Mouse (Mus musculus): ENCODE results near the gene Prkcz. TPM values are rescaled to one million over a fixed set of nuclear protein-coding genes. Genes with fewer than 3 reads are reported as not detected.

Gene Prkcz
- polyA plus RNA-seq, 1 experiment from 2014 or later = 11.3 TPM

DNA sequence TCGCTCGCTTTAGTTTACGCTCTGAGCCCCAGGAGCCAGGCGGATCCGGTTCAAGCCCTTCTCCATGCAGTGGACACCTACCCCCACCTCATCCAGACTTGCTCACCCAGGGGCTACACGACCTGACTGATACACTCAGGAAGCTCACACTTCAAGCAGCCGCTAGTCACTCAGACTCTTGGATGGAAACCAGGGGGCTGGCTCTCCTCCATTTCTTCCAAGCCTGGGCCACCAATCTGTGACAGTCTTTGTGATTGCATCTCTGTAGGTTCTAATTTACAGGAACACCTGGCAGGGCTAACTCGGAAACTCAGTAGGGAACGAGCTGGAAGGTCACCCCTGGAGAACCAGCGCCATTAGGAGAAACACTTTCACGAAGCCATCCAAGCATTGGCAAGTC lies 73.4 kb downstream of the Prkcz start:
- ATAC-seq (ENCODE audit: low FRiP score, low TSS enrichment) = no peak
- TF ChIP-seq EP300 (optimal IDR thresholded peaks at IDR 0.05) = no peak
- no peak for TF ChIP-seq CTCF (IDR thresholded peaks at IDR 0.05; ENCODE audit: low read depth)
- Histone ChIP-seq H3K4me2 (replicated peaks; ENCODE audit: low read depth) (no peak overlapping the region), H3K4me1 (replicated peaks; ENCODE audit: control insufficient read depth, insufficient read depth) (peaks cover under 1% of the 10 kb centered on the region; the same call in 1 of the 2 replicates), H3K9ac (ENCODE audit: low read length) (no peak overlapping the region), H3K36me3 (ENCODE audit: control insufficient read depth, insufficient read depth, low read length) (no peaks in the 10 kb centered on the region), H3K4me3 (ENCODE audit: low read depth, low read length) (no peak overlapping the region), H3K27ac (replicated peaks) (no peak overlapping the region), H3K27me3 (ENCODE audit: control insufficient read depth, insufficient read depth, low read length) (no peaks in the 10 kb centered on the region), H3K9me3 (ENCODE audit: control insufficient read depth, low read length) (no peaks in the 10 kb centered on the region)
- DNase-seq (ENCODE audit: low spot score) = no peak
- 84% methylated on average over 11 of the region's 11 CpGs for WGBS

DNA sequence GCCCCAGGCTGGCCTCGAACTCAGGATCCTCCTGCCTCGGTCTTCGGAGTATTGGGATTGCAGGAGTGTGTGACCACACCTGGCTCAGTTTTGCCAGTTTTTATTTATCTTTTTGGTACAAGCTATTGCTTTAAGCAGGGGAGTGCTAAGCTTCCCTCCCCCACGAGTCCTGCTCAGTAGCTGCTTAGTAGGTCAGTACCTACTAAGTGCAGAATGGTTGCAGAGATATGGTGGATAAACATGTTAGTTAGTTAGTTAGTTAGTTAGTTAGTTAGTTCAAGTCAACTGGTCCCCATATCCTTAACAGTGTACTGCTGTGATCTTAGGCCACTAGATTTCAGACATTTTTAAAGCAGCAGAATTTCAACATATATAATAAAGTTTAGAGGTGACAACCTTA lies 75.1 kb downstream of the Prkcz start:
- ATAC-seq (ENCODE audit: low FRiP score, low TSS enrichment) (no peak), DNase-seq (ENCODE audit: low spot score) (no peak)
- no peak overlapping the region for H3K27ac ChIP-seq (replicated peaks)
- no peak overlapping the region for H3K9ac ChIP-seq (ENCODE audit: low read length)
- WGBS = 91% methylated on average over 4 of the region's 4 CpGs
- H3K4me3 ChIP-seq (ENCODE audit: low read depth, low read length) = no peak overlapping the region
- no peaks in the 10 kb centered on the region for H3K27me3 ChIP-seq (ENCODE audit: control insufficient read depth, insufficient read depth, low read length)
- H3K36me3 ChIP-seq (ENCODE audit: control insufficient read depth, insufficient read depth, low read length) = no peaks in the 10 kb centered on the region
- H3K9me3 ChIP-seq (ENCODE audit: control insufficient read depth, low read length) = no peaks in the 10 kb centered on the region
- H3K4me1 ChIP-seq (replicated peaks; ENCODE audit: control insufficient read depth, insufficient read depth) = peaks cover 5% of the 10 kb centered on the region; the same call in 1 of the 2 replicates
- no peak for TF ChIP-seq EP300 (optimal IDR thresholded peaks at IDR 0.05)
- no peak for TF ChIP-seq CTCF (IDR thresholded peaks at IDR 0.05; ENCODE audit: low read depth)
- no peak overlapping the region for H3K4me2 ChIP-seq (replicated peaks; ENCODE audit: low read depth)

DNA sequence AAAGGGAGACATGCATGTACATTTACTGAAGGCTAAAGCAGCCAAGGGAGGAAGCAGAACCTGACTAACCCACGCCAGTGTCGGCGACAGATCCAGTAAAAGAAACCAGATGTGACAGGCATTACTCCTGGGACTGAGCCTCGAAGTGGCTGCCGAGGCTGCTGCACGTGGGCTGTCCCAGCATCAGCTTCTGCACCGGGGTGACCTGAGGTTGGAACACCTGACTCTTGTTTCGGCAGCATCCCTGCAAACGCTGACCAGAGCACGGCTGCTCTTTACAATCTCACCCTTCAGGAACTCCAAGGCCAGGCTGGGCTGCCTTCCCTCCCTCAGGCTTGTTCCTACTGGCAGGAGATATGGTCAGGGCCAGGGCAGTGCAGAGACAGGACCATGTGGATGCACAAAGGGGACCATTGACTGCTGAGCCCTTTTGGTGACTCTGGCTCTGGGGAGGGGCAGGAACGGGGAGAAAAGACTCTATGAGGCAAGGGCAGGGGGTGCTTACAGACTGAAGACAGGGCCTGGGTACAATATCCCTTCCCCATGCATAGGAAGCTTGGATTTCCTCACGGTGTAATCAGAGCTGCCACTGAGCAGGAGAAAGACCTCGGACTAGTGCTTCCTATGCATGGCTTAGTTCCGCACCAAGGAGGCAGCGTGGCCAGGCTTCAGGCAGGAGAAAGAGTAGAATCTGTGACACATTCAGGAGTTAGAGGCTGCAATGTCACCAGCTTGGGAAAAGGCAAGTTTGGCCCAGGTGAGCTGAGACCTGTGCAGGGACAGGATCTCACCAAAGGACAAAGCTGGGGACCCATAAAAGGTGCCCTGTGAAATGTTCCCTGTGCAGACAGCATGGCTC lies 76.4 kb downstream of the Prkcz start:
- no peak for DNase-seq (ENCODE audit: low spot score)

DNA sequence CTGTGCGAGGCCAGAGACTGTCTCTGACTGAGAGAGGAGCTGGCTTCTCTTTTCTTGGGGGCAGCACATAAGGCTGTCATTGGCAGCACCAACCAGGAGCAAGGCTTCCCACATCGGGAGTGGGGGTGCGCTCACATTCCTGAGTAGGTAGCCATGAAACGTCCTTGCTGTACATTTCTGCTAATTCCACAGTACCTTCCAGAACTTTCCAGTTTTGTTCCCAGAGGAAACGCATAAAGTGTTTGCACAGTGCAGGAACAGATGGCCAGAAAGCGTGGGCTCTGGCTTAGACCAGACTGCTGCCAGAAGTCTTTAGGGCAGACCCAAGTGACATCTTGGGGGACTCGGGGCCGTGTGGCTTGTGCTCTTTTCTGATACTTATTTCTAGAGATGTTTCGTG lies 77.6 kb downstream of the Prkcz start:
- peak overlapping the region; percentile 25; the same call in 1 of the 2 replicates for H3K4me2 ChIP-seq (replicated peaks; ENCODE audit: low read depth)
- no peak overlapping the region for H3K4me3 ChIP-seq (ENCODE audit: low read depth, low read length)
- 62% methylated on average over 9 of the region's 9 CpGs for WGBS
- peak overlapping the region; percentile 58; the same call in 1 of the 2 replicates for H3K27ac ChIP-seq (replicated peaks)
- no peaks in the 10 kb centered on the region for H3K9me3 ChIP-seq (ENCODE audit: control insufficient read depth, low read length)
- H3K4me1 ChIP-seq (replicated peaks; ENCODE audit: control insufficient read depth, insufficient read depth) = peaks cover 5% of the 10 kb centered on the region; the same call in 1 of the 2 replicates
- no peaks in the 10 kb centered on the region for H3K27me3 ChIP-seq (ENCODE audit: control insufficient read depth, insufficient read depth, low read length)
- H3K9ac ChIP-seq (ENCODE audit: low read length) = peak overlapping the region; percentile 23; the same call in 1 of the 2 replicates
- DNase-seq (ENCODE audit: low spot score) = no peak
- no peak for ATAC-seq (ENCODE audit: low FRiP score, low TSS enrichment)
- no peaks in the 10 kb centered on the region for H3K36me3 ChIP-seq (ENCODE audit: control insufficient read depth, insufficient read depth, low read length)
- no peak for TF ChIP-seq EP300 (optimal IDR thresholded peaks at IDR 0.05)
- no peak for TF ChIP-seq CTCF (IDR thresholded peaks at IDR 0.05; ENCODE audit: low read depth)

More for the DNA sequence above, 76.4 kb downstream of the Prkcz start:
- H3K27me3 ChIP-seq (ENCODE audit: control insufficient read depth, insufficient read depth, low read length) = no peaks in the 10 kb centered on the region
- ATAC-seq (ENCODE audit: low FRiP score, low TSS enrichment) = no peak
- H3K27ac ChIP-seq (replicated peaks) = no peak overlapping the region
- 70% methylated on average over 15 of the region's 15 CpGs for WGBS
- no peaks in the 10 kb centered on the region for H3K36me3 ChIP-seq (ENCODE audit: control insufficient read depth, insufficient read depth, low read length)
- no peak overlapping the region for H3K4me2 ChIP-seq (replicated peaks; ENCODE audit: low read depth)
- H3K4me3 ChIP-seq (ENCODE audit: low read depth, low read length) = no peak overlapping the region
- no peak overlapping the region for H3K9ac ChIP-seq (ENCODE audit: low read length)
- TF ChIP-seq CTCF (IDR thresholded peaks at IDR 0.05; ENCODE audit: low read depth) = no peak
- no peak for TF ChIP-seq EP300 (optimal IDR thresholded peaks at IDR 0.05)
- H3K4me1 ChIP-seq (replicated peaks; ENCODE audit: control insufficient read depth, insufficient read depth) = peaks cover 5% of the 10 kb centered on the region; the same call in 1 of the 2 replicates
- no peaks in the 10 kb centered on the region for H3K9me3 ChIP-seq (ENCODE audit: control insufficient read depth, low read length)

DNA sequence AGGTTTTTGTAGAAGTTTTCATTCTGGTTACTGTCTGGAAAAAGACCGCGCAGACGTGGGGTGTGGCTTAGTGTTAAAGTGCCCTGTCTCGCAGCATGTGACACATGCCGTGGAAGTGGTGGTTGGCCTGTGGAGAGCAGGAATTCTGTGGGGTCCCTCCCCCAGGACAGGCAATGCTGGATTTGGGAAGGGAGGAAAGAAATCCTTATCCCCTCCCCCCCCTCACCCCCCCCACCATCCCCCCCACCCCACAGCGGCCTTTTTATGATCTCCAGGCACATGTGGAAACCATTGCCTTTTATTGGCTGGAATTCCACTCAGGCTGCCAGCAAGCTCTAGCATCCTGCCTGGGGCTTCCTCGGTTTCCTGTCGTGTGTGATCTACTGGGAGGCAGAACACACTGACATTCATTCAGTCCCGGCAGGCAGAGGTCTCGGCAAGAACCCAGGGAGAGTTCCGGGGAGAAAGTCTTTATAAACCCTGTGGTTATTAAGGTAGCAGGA lies 78.1 kb downstream of the Prkcz start:
- ATAC-seq (ENCODE audit: low FRiP score, low TSS enrichment) (peak; percentile 43; the same call in 1 of the 2 replicates), DNase-seq (ENCODE audit: low spot score) (no peak)
- TF ChIP-seq EP300 (optimal IDR thresholded peaks at IDR 0.05) (no peak), CTCF (IDR thresholded peaks at IDR 0.05; ENCODE audit: low read depth) (no peak)
- Histone ChIP-seq H3K36me3 (ENCODE audit: control insufficient read depth, insufficient read depth, low read length) (no peaks in the 10 kb centered on the region), H3K9ac (ENCODE audit: low read length) (no peak overlapping the region), H3K4me1 (replicated peaks; ENCODE audit: control insufficient read depth, insufficient read depth) (peaks cover 5% of the 10 kb centered on the region; the same call in 1 of the 2 replicates), H3K9me3 (ENCODE audit: control insufficient read depth, low read length) (no peaks in the 10 kb centered on the region), H3K27ac (replicated peaks) (peak overlapping the region; percentile 58; the same call in 1 of the 2 replicates), H3K4me2 (replicated peaks; ENCODE audit: low read depth) (peak overlapping the region; percentile 25), H3K4me3 (ENCODE audit: low read depth, low read length) (no peak overlapping the region), H3K27me3 (ENCODE audit: control insufficient read depth, insufficient read depth, low read length) (no peaks in the 10 kb centered on the region)
- WGBS = 34% methylated on average over 10 of the region's 11 CpGs

DNA sequence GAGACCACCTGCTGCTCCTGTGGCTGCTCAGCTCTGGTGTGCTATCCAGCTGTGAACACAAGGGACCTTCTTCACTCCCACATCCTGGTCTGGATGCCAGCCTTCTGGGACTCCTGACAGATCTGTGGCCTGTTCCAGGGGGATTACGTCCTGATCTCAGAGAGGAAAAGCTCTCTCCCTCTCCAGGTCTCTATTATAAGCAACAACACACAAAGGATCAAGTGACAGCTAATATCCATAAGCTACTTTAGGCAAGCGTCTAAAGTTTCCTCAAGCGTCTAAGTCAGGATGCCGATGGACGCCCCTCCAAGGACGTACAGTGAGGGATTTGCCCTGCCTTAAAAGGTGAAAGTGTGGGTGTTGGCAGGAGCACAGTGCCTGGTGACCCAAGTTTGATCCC lies 78.9 kb downstream of the Prkcz start:
- 29% methylated on average over 6 of the region's 6 CpGs for WGBS
- Histone ChIP-seq H3K27me3 (ENCODE audit: control insufficient read depth, insufficient read depth, low read length) (no peaks in the 10 kb centered on the region), H3K9me3 (ENCODE audit: control insufficient read depth, low read length) (no peaks in the 10 kb centered on the region), H3K4me2 (replicated peaks; ENCODE audit: low read depth) (no peak overlapping the region), H3K4me3 (ENCODE audit: low read depth, low read length) (no peak overlapping the region), H3K9ac (ENCODE audit: low read length) (no peak overlapping the region), H3K4me1 (replicated peaks; ENCODE audit: control insufficient read depth, insufficient read depth) (peaks cover 5% of the 10 kb centered on the region; the same call in 1 of the 2 replicates), H3K27ac (replicated peaks) (0 out of 2 replicates have a peak overlapping the region, but pooled peaks have one; percentile 2), H3K36me3 (ENCODE audit: control insufficient read depth, insufficient read depth, low read length) (no peaks in the 10 kb centered on the region)
- DNase-seq (ENCODE audit: low spot score) = no peak
- ATAC-seq (ENCODE audit: low FRiP score, low TSS enrichment) = no peak
- no peak for TF ChIP-seq EP300 (optimal IDR thresholded peaks at IDR 0.05)
- no peak for TF ChIP-seq CTCF (IDR thresholded peaks at IDR 0.05; ENCODE audit: low read depth)
